Comparison of ENCODE assay signal across 22 mouse cellular contexts in the genomic region with DNA sequence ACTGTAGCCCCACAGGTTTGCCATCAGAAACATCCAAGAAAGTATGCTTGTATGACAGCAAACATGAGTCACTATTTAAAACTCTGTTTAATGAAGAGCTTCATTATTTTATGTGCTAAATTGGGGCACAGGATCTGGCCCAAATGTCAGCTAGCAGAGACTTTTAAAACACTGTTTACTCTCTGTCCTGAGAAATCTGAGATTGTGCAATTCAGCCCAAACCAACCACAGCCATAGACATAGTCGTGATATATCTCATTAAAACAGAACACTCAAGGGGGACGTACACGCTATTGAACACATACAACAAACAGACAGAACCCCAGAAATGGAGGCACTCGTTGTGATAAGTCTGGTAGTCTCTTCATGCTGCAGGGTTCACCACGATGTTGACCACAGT.
DNase-seq lines count a peak whose midpoint lies in the region; TF ChIP-seq lines count a peak whose summit lies in the region.
"Had no signal": no experiment of that assay in that cellular context is flagged by ENCODE, and none has a peak within 500 bp of the region (broad histone marks: within the 10 kb centered on the region; RNA-seq: fewer than 3 reads in every experiment).

No protein-coding gene starts in this region.

- no peaks in the 10 kb centered on the region for H3K27me3 ChIP-seq in C2C12 (ENCODE audit: control insufficient read depth, insufficient read depth, insufficient read length)
- H3K27me3 ChIP-seq: embryonic facial prominence, embryonic 12.5 days; embryonic facial prominence, embryonic 15.5 days; hindbrain, embryonic 12.5 days; hindbrain, embryonic 15.5 days had no signal

- H3K4me3 ChIP-seq in layer of hippocampus, adult 2 months: no peak overlapping the region
- no peak overlapping the region for H3K4me3 ChIP-seq in C2C12 (ENCODE audit: insufficient read depth, poor library complexity, severe bottlenecking)
- H3K4me3 ChIP-seq: embryonic facial prominence, embryonic 12.5 days; embryonic facial prominence, embryonic 15.5 days; gastrocnemius, adult 2 months; heart, embryonic 10.5 days; heart, embryonic 13.5 days; hindbrain, embryonic 12.5 days; hindbrain, embryonic 15.5 days had no signal

- H3K36me3 ChIP-seq in C2C12 (ENCODE audit: control insufficient read depth, insufficient read depth): no peaks in the 10 kb centered on the region
- H3K36me3 ChIP-seq: embryonic facial prominence, embryonic 12.5 days; embryonic facial prominence, embryonic 15.5 days; heart, embryonic 10.5 days; heart, embryonic 13.5 days; hindbrain, embryonic 12.5 days; hindbrain, embryonic 15.5 days had no signal

- H3K79me3 ChIP-seq in C2C12 (ENCODE audit: low read depth): no peaks in the 10 kb centered on the region

- no peak for TF ChIP-seq CTCF in layer of hippocampus, adult 2 months (conservative IDR thresholded peaks at IDR 0.05)
- no peak for TF ChIP-seq CTCF in C2C12 (IDR thresholded peaks at IDR 0.05; ENCODE audit: control insufficient read depth, insufficient read depth, insufficient read length)

- no peak overlapping the region for H3ac ChIP-seq in C2C12 (ENCODE audit: control insufficient read depth, insufficient read length, low read depth)

- H3K79me2 ChIP-seq in C2C12 (ENCODE audit: control insufficient read depth, insufficient read depth): no peaks in the 10 kb centered on the region

- DNase-seq in layer of hippocampus, adult 2 months (ENCODE audit: low spot score in 2 of 2): no peak
- no peak for DNase-seq in layer of hippocampus, adult 11-12 months (ENCODE audit: low spot score)
- DNase-seq in adipocyte (ENCODE audit: low spot score): peak; percentile 71
- DNase-seq in right cerebral cortex, adult 2 months (ENCODE audit: low spot score in 2 of 2): no peak
- DNase-seq in embryo, embryonic 11 days: no peak
- DNase-seq: adrenal gland, postnatal 10 days; adrenal gland, postnatal 36 days; B cell, adult 2 months; cerebellum, adult 18-20 months; cerebellum, adult 9-10 months; cerebellum, postnatal 14 days; forebrain, postnatal 0 days; gastrocnemius, adult 2 months; gastrocnemius, postnatal 14 days; heart, adult 18-20 months had no signal

- H3K27ac ChIP-seq in layer of hippocampus, adult 2 months: 0 out of 2 replicates have a peak overlapping the region, but pooled peaks have one; percentile 18
- H3K27ac ChIP-seq: embryonic facial prominence, embryonic 12.5 days; embryonic facial prominence, embryonic 15.5 days; gastrocnemius, adult 2 months; heart, embryonic 10.5 days; heart, embryonic 13.5 days; hindbrain, embryonic 12.5 days; hindbrain, embryonic 15.5 days had no signal

TF ChIP-seq in C2C12, 6 proteins besides CTCF, POLR2A, EP300 and RAD21:
- peak; percentile 68 for TF ChIP-seq CEBPB (IDR thresholded peaks at IDR 0.05; ENCODE audit: low read depth)
- TF ChIP-seq USF1 (IDR thresholded peaks at IDR 0.05; ENCODE audit: low read depth): no peak
- TF ChIP-seq FOSL1 (IDR thresholded peaks at IDR 0.05; ENCODE audit: insufficient read depth, low read length, poor library complexity, severe bottlenecking): no peak
- no peak for TF ChIP-seq MYOD1 (IDR thresholded peaks at IDR 0.05; ENCODE audit: control insufficient read depth, insufficient read length, low read depth)
- no peak for TF ChIP-seq MYOG (IDR thresholded peaks at IDR 0.05; ENCODE audit: control insufficient read depth, extremely low read depth, insufficient read length)
- TF ChIP-seq MAX (IDR thresholded peaks at IDR 0.05): no peak
